28 mouse cellular contexts compared by ENCODE assay signal in the genomic region with DNA sequence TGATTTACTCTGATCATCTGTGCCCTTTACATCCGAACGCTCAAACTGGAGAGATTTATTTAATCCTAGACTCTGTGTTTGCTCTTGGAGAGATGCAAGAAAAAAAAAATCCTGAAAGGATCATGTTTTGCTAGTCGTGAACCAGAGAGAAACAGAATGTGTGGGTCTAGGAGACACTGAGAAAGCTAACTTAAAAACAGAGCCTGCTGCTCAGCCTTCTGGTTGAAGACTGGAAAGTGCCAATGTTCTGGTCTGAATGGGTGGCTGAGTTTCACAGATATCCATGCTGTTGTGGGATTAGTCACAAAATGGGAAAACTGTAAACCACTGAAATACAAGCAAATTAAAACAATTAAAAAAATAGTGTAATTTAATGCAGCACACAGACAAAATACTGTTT.
DNase-seq lines count a peak whose midpoint lies in the region; ATAC-seq lines count a peak whose summit lies in the region.
"Had no signal": no experiment of that assay in that cellular context is flagged by ENCODE, and none has a peak within 500 bp of the region (broad histone marks: within the 10 kb centered on the region; RNA-seq: fewer than 3 reads in every experiment).

No protein-coding gene starts in this region.

- H3K27ac ChIP-seq in kidney, embryonic 14.5 days (ENCODE audit: low read depth, low read length), result no peak overlapping the region
- H3K27ac ChIP-seq: forebrain, embryonic 15.5 days; hindbrain, embryonic 13.5 days; liver, embryonic 14.5 days; stomach, embryonic 15.5 days had no signal

- DNase-seq in kidney, postnatal 36 days, result no peak
- peak; percentile 13 for DNase-seq in left cerebral cortex, adult 11 months (ENCODE audit: low spot score)
- no peak for DNase-seq in left cerebral cortex, postnatal 4 days
- peak; percentile 17 to 31 for DNase-seq in layer of hippocampus, adult 8-10 months (ENCODE audit: low spot score in 2 of 2)
- DNase-seq in telencephalon, adult 2 months (ENCODE audit: low read depth, low spot score), result peak; percentile 57
- no peak for DNase-seq in urinary bladder, postnatal 25 days (ENCODE audit: low spot score)
- DNase-seq: adrenal gland, postnatal 36 days; B cell, adult 2 months; cerebellum, adult 2 months; cerebellum, postnatal 14 days; gastrocnemius, postnatal 36 days; heart, adult 18-20 months; heart, postnatal 4 days; kidney, adult 9 months; kidney, postnatal 4 days; liver; lung, embryonic 14.5 days; lung, postnatal 14 days; midbrain, embryonic 14.5 days; right cerebral cortex, postnatal 25 days; thymus, postnatal 14 days had no signal

- intact Hi-C loops in left cerebral cortex, postnatal 4 days (cut with DNase I), result loop anchor here (10.0 kb wide), 1 partner anchor 240 kb away; no protein-coding TSS in a partner anchor

- H3K4me1 ChIP-seq in kidney, embryonic 14.5 days (ENCODE audit: control insufficient read depth, insufficient read depth, low read length), result no peaks in the 10 kb centered on the region
- H3K4me1 ChIP-seq: forebrain, embryonic 15.5 days; heart, embryonic 12.5 days; hindbrain, embryonic 13.5 days; stomach, embryonic 15.5 days had no signal

- 0 out of 2 replicates have a peak, but pooled peaks have one; percentile 32 for ATAC-seq in kidney, embryonic 14.5 days (ENCODE audit: low FRiP score, low TSS enrichment)
- ATAC-seq: forebrain, embryonic 15.5 days; intestine, postnatal 0 days had no signal

- no peak overlapping the region for H3K9ac ChIP-seq in kidney, embryonic 14.5 days (ENCODE audit: low read depth, low read length)
- H3K9ac ChIP-seq: forebrain, embryonic 15.5 days; heart, embryonic 12.5 days; hindbrain, embryonic 13.5 days; liver, embryonic 14.5 days; lung, embryonic 14.5 days; stomach, embryonic 15.5 days had no signal

- no peaks in the 10 kb centered on the region for H3K9me3 ChIP-seq in kidney, embryonic 14.5 days (ENCODE audit: control insufficient read depth, low read length)
- H3K9me3 ChIP-seq: forebrain, embryonic 15.5 days; hindbrain, embryonic 13.5 days; stomach, embryonic 15.5 days had no signal

- no peak overlapping the region for H3K4me2 ChIP-seq in kidney, embryonic 14.5 days (replicated peaks; ENCODE audit: low read depth, low read length)
- H3K4me2 ChIP-seq: forebrain, embryonic 15.5 days; heart, embryonic 12.5 days; hindbrain, embryonic 13.5 days; lung, embryonic 14.5 days; stomach, embryonic 15.5 days had no signal

- H3K4me3 ChIP-seq in kidney, embryonic 14.5 days (ENCODE audit: low read length), result no peak overlapping the region
- H3K4me3 ChIP-seq: forebrain, embryonic 15.5 days; heart, embryonic 12.5 days; hindbrain, embryonic 13.5 days; stomach, embryonic 15.5 days had no signal

- no peaks in the 10 kb centered on the region for H3K27me3 ChIP-seq in kidney, embryonic 14.5 days (ENCODE audit: control insufficient read depth, insufficient read depth, low read length)
- H3K27me3 ChIP-seq: forebrain, embryonic 15.5 days; heart, embryonic 12.5 days; hindbrain, embryonic 13.5 days; stomach, embryonic 15.5 days had no signal

- no peaks in the 10 kb centered on the region for H3K36me3 ChIP-seq in kidney, embryonic 14.5 days (ENCODE audit: control insufficient read depth, insufficient read depth, low read length)
- H3K36me3 ChIP-seq: forebrain, embryonic 15.5 days; heart, embryonic 12.5 days; hindbrain, embryonic 13.5 days; stomach, embryonic 15.5 days had no signal

- WGBS in kidney, embryonic 14.5 days, result 26% methylated on average over 3 of the region's 3 CpGs

Comparison
In these comparisons a context has a peak if more than half of its experiments do, and no peak if none do; other contexts are left out.
1. DNase-seq: peak in left cerebral cortex, adult 11 months (single experiment), layer of hippocampus, adult 8-10 months (2 of 2) and telencephalon, adult 2 months (single experiment); none in kidney, postnatal 36 days (0 of 2), left cerebral cortex, postnatal 4 days (single experiment) and urinary bladder, postnatal 25 days (single experiment).